Mouse (Mus musculus): ENCODE data around the gene Hist1h3d. TPM values are rescaled to one million over a fixed set of nuclear protein-coding genes. Genes with fewer than 3 reads are reported as not detected.

Gene Hist1h3d
- polyA plus RNA-seq, 1 experiment from 2014 or later: 4.4 TPM

Small RNA genes within 50 kb of the gene (microRNA-seq; reads per million reads assigned to microRNA genes)
- gene Gm44297: 0 reads per million in 2 experiments
- gene Gm44359: 0 reads per million in 2 experiments
- gene Gm44394: 0 reads per million in 2 experiments

Other genes with a start within 250 kb of the Hist1h3d start
- 18.7 and 18.8 TPM in 2 replicates for gene Zfp322a, start 206.6 kb upstream of the Hist1h3d start, polyA plus RNA-seq (2015; fragmentation: Nextera tagmentation; extraction: Ambion mirVana)
- 8.7 and 9.1 TPM in 2 replicates for gene Abt1, start 151.9 kb upstream of the Hist1h3d start, polyA plus RNA-seq (2015; fragmentation: Nextera tagmentation; extraction: Ambion mirVana)
- not detected in 2 replicates for gene Btn1a1, start 109.9 kb upstream of the Hist1h3d start, polyA plus RNA-seq (2015; fragmentation: Nextera tagmentation; extraction: Ambion mirVana)
- gene Btn2a2, start 86.9 kb upstream of the Hist1h3d start, polyA plus RNA-seq (2015; fragmentation: Nextera tagmentation; extraction: Ambion mirVana): 0.07 TPM in 1 of 2 replicates, not detected in the other
- gene Hist1h4h, start 44.7 kb upstream of the Hist1h3d start, polyA plus RNA-seq (2015; fragmentation: Nextera tagmentation; extraction: Ambion mirVana): 38.5 and 44.1 TPM in 2 replicates
- gene Hist1h2af, start 41.9 kb upstream of the Hist1h3d start, polyA plus RNA-seq (2015; fragmentation: Nextera tagmentation; extraction: Ambion mirVana): 1.8 and 3.4 TPM in 2 replicates
- 1.00 and 1.2 TPM in 2 replicates for gene Hist1h3g, start 40.3 kb upstream of the Hist1h3d start, polyA plus RNA-seq (2015; fragmentation: Nextera tagmentation; extraction: Ambion mirVana)
- gene Hist1h2bh, start 32.4 kb upstream of the Hist1h3d start, polyA plus RNA-seq (2015; fragmentation: Nextera tagmentation; extraction: Ambion mirVana): 0.44 and 0.72 TPM in 2 replicates
- gene Hist1h3f, start 31.7 kb upstream of the Hist1h3d start, polyA plus RNA-seq (2015; fragmentation: Nextera tagmentation; extraction: Ambion mirVana): 0.50 and 0.59 TPM in 2 replicates
- gene Hist1h4f, start 24.1 kb upstream of the Hist1h3d start, polyA plus RNA-seq (2015; fragmentation: Nextera tagmentation; extraction: Ambion mirVana): 0.80 TPM in 1 of 2 replicates, not detected in the other
- gene Hist1h1d, start 22.5 kb upstream of the Hist1h3d start, polyA plus RNA-seq (2015; fragmentation: Nextera tagmentation; extraction: Ambion mirVana): 0.58 and 0.85 TPM in 2 replicates
- gene Hist1h3e, start 13.4 kb upstream of the Hist1h3d start, polyA plus RNA-seq (2015; fragmentation: Nextera tagmentation; extraction: Ambion mirVana): 2.3 and 2.8 TPM in 2 replicates
- gene Hist1h2ae, start 4.5 kb upstream of the Hist1h3d start, polyA plus RNA-seq (2015; fragmentation: Nextera tagmentation; extraction: Ambion mirVana): 20.1 and 21.8 TPM in 2 replicates
- 3.8 and 4.3 TPM in 2 replicates for gene Hist1h2bg, start 4.4 kb upstream of the Hist1h3d start, polyA plus RNA-seq (2015; fragmentation: Nextera tagmentation; extraction: Ambion mirVana)
- gene Hist1h2bf, start 1.6 kb upstream of the Hist1h3d start, polyA plus RNA-seq (2015; fragmentation: Nextera tagmentation; extraction: Ambion mirVana): 1.8 and 2.3 TPM in 2 replicates
- gene Hist1h2ad, start 1.4 kb upstream of the Hist1h3d start, polyA plus RNA-seq (2015; fragmentation: Nextera tagmentation; extraction: Ambion mirVana): 0.91 TPM in 2 replicates
- 25.5 and 29.4 TPM in 2 replicates for gene Hist1h4d, start 5.8 kb downstream of the Hist1h3d start, polyA plus RNA-seq (2015; fragmentation: Nextera tagmentation; extraction: Ambion mirVana)
- 4.5 and 5.7 TPM in 2 replicates for gene Hist1h2be, start 45.4 kb downstream of the Hist1h3d start, polyA plus RNA-seq (2015; fragmentation: Nextera tagmentation; extraction: Ambion mirVana)
- 12.7 and 15.0 TPM in 2 replicates for gene Hist1h1e, start 46.8 kb downstream of the Hist1h3d start, polyA plus RNA-seq (2015; fragmentation: Nextera tagmentation; extraction: Ambion mirVana)
- gene Hist1h2ac, start 108.2 kb downstream of the Hist1h3d start, polyA plus RNA-seq (2015; fragmentation: Nextera tagmentation; extraction: Ambion mirVana): 0.88 and 1.4 TPM in 2 replicates
- 186 and 234 TPM in 2 replicates for gene Hist1h2bc, start 108.4 kb downstream of the Hist1h3d start, polyA plus RNA-seq (2015; fragmentation: Nextera tagmentation; extraction: Ambion mirVana)
- not detected in 2 replicates for gene Hist1h1t, start 120.1 kb downstream of the Hist1h3d start, polyA plus RNA-seq (2015; fragmentation: Nextera tagmentation; extraction: Ambion mirVana)
- gene Hist1h4c, start 122.7 kb downstream of the Hist1h3d start, polyA plus RNA-seq (2015; fragmentation: Nextera tagmentation; extraction: Ambion mirVana): 1.3 and 2.7 TPM in 2 replicates
- 9.6 and 16.8 TPM in 2 replicates for gene Hfe, start 135.1 kb downstream of the Hist1h3d start, polyA plus RNA-seq (2015; fragmentation: Nextera tagmentation; extraction: Ambion mirVana)
- 191 and 322 TPM in 2 replicates for gene Hist1h1c, start 163.0 kb downstream of the Hist1h3d start, polyA plus RNA-seq (2015; fragmentation: Nextera tagmentation; extraction: Ambion mirVana)
- gene Hist1h3c, start 169.8 kb downstream of the Hist1h3d start, polyA plus RNA-seq (2015; fragmentation: Nextera tagmentation; extraction: Ambion mirVana): 0.67 and 1.1 TPM in 2 replicates
- 0.82 and 1.4 TPM in 2 replicates for gene Hist1h2bb, start 171.0 kb downstream of the Hist1h3d start, polyA plus RNA-seq (2015; fragmentation: Nextera tagmentation; extraction: Ambion mirVana)
- 10.2 and 10.4 TPM in 2 replicates for gene Hist1h2ab, start 175.4 kb downstream of the Hist1h3d start, polyA plus RNA-seq (2015; fragmentation: Nextera tagmentation; extraction: Ambion mirVana)
- 2.4 and 4.3 TPM in 2 replicates for gene Hist1h3b, start 176.5 kb downstream of the Hist1h3d start, polyA plus RNA-seq (2015; fragmentation: Nextera tagmentation; extraction: Ambion mirVana)
- 0.83 TPM in 1 of 2 replicates, not detected in the other for gene Hist1h4b, start 181.2 kb downstream of the Hist1h3d start, polyA plus RNA-seq (2015; fragmentation: Nextera tagmentation; extraction: Ambion mirVana)
- gene Hist1h4a, start 185.5 kb downstream of the Hist1h3d start, polyA plus RNA-seq (2015; fragmentation: Nextera tagmentation; extraction: Ambion mirVana): 0.61 and 1.1 TPM in 2 replicates
- gene Hist1h3a, start 186.6 kb downstream of the Hist1h3d start, polyA plus RNA-seq (2015; fragmentation: Nextera tagmentation; extraction: Ambion mirVana): 0.85 and 1.7 TPM in 2 replicates
- gene Hist1h1a, start 187.9 kb downstream of the Hist1h3d start, polyA plus RNA-seq (2015; fragmentation: Nextera tagmentation; extraction: Ambion mirVana): 1.2 and 2.0 TPM in 2 replicates
- 0.34 and 0.38 TPM in 2 replicates for gene Trim38, start 194.2 kb downstream of the Hist1h3d start, polyA plus RNA-seq (2015; fragmentation: Nextera tagmentation; extraction: Ambion mirVana)
- gene Slc17a2, start 231.2 kb downstream of the Hist1h3d start, polyA plus RNA-seq (2015; fragmentation: Nextera tagmentation; extraction: Ambion mirVana): not detected in 2 replicates

Measured in skeletal muscle tissue, postnatal 0 days (tissue).